Mouse (Mus musculus) left cerebral cortex, postnatal 25 days (tissue): ENCODE data around the gene Nrg3. TPM values are rescaled to one million over a fixed set of nuclear protein-coding genes. Genes with fewer than 3 reads are reported as not detected.

Experiments
- DNase-seq, 2 experiments: peaks; one replicate each; pipeline ENCODE4 v3.0.0; 2022; ENCODE audit warnings: low spot score in 2 of 2, mixed read lengths in 1 of 2
- intact Hi-C: fragments of 180-260 bp; cut with DNase I; formaldehyde crosslinking; loops from one replicate; pipeline ENCODE4 v1.15.1; 2025
- total RNA-seq, 2 experiments: library from RNA; stranded (reverse); gene quantifications; 2 replicates each; pipeline ENCODE4 v1.2.3; 2021

Gene Nrg3
- 10 to 100 TPM; 71.8 to 72.5 TPM for total RNA-seq

- intact Hi-C loops = loop anchor here (5.0 kb wide), 3 partner anchors 381 to 481 kb away; no protein-coding TSS in a partner anchor
- peak; percentile 66 to 67 for DNase-seq
Measured at GRCm38 (mm10) chr14:39472790-39473761, at the start of gene Nrg3. Nrg3 (minus strand) TSS chr14:39473088.

- intact Hi-C loops = no loop called here
- DNase-seq = peak in 1 of 2 experiments; percentile 32
Measured at GRCm38 (mm10) chr14:39508956-39509355, 36.1 kb upstream of the Nrg3 start.

DNA sequence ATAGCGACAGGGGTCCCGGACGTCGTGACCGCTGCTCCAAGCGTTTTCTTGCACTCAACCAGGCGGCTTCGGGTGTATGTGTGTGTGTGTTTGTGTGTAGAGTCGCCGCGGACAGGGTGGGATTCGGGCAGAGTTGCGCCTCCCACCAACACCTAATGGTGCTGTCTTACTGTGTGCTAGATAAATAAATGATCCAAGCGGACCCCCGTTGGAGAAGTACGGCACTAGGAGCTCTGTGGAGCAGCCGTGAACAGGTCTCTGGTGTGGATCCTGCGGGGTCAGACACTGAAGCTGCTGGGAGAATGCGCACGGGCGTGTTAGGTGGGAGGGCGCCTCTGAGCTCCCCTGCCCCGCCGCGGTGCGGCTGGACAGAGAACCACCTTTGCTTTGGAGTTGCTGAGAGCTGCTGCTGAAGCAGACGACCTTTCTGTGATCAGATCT, 903 bp upstream of the Nrg3 start:
- intact Hi-C loops = loop anchor here (5.0 kb wide), 3 partner anchors 381 to 481 kb away; no protein-coding TSS in a partner anchor

GRCm38 (mm10) chr14:39472146-39472751, 639 bp downstream of the Nrg3 start:
- DNase-seq = peak; percentile 40 to 42
- intact Hi-C loops = loop anchor here (5.0 kb wide), 3 partner anchors 380 to 480 kb away; no protein-coding TSS in a partner anchor

More for the DNA sequence above, 903 bp upstream of the Nrg3 start:
- DNase-seq = peak; percentile 72 to 79

DNA sequence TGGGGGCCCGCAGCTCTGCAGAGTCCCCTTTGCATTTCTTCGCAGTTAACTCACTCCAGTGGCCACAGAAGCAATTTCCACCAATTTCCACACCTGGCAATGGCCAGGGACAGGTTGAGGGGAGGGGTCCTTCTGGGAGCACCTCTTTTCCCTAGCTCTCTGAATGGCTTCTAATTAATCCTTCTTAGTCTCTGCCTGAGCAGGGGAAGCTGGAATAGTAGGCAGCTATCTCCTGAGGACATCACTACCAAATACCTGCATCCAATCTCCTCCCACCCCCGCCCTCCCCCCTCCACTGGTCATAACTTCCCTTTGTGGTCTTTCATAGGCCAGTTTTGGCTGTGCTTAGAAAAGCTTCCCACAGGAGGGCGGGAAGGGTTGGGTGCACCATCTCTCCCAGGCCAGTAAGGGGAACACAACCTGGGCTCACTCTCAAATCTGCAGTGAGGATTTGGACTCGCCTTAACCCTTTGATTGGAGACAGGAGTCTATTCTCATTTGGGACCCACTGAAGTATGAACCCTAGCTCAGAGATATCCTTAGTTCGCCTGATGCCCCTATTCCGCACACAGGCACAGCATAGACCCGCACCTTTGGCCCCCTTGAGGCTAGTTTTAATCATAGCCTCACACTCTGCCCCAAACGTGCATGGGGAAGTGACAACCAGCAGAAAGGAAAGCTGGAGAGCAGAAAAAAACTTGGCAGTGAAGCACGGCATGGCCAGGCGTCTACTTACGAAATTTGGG, 1.5 kb downstream of the Nrg3 start:
- DNase-seq = peak; percentile 26 to 50

GRCm38 (mm10) chr14:39445501-39445900, 27.4 kb downstream of the Nrg3 start:
- no peak for DNase-seq

More for the DNA sequence above, 1.5 kb downstream of the Nrg3 start:
- intact Hi-C loops = loop anchor here (5.0 kb wide), 3 partner anchors 379 to 479 kb away; no protein-coding TSS in a partner anchor

GRCm38 (mm10) chr14:39428503-39428902, 44.4 kb downstream of the Nrg3 start:
- DNase-seq = no peak
- intact Hi-C loops = no loop called here

More at GRCm38 (mm10) chr14:39445501-39445900, 27.4 kb downstream of the Nrg3 start:
- intact Hi-C loops = no loop called here

- no peak for DNase-seq
- intact Hi-C loops = no loop called here
Measured at GRCm38 (mm10) chr14:39421874-39422273, 51.0 kb downstream of the Nrg3 start.

GRCm38 (mm10) chr14:39413270-39413669, 59.6 kb downstream of the Nrg3 start:
- intact Hi-C loops = no loop called here
- peak in 1 of 2 experiments; percentile 14 for DNase-seq

DNA sequence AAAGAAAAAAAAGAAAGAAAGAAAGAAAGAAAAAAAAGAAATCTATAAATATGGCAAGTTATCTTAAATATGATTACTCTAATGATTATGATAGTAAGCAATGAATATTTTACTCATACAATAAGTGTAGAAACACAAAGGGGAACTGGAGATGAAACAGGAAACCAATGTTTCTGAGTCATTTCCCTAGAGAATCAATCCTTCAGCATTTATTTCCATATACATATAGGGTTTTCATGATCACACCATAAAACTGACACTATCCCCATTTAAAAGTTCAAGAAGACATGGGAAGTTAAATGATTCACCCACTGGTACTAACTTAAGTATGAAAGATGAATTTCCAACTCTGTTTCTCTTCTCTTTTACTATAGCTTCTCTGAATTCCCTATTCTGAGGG, 86.0 kb downstream of the Nrg3 start:
- intact Hi-C loops = no loop called here
- DNase-seq = no peak

DNA sequence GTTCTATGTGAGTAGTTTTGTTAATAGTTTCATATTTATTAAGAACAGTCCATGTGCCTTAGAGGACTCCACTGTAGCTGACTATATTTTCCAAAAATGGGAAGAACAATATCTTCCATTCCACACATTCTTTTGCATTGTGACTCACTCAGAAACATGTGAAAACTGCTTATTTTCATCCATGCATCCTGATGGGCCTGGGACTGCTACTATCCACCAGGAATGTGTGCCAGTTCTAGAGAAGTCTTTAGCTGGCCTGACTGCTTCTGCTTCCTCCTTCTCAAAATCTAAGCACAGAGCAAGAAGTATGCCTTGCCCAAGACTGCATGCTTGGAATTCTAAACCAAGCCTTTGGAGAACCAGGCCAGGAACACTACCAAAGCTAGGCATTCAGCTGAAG, 91.6 kb downstream of the Nrg3 start:
- intact Hi-C loops = no loop called here

DNA sequence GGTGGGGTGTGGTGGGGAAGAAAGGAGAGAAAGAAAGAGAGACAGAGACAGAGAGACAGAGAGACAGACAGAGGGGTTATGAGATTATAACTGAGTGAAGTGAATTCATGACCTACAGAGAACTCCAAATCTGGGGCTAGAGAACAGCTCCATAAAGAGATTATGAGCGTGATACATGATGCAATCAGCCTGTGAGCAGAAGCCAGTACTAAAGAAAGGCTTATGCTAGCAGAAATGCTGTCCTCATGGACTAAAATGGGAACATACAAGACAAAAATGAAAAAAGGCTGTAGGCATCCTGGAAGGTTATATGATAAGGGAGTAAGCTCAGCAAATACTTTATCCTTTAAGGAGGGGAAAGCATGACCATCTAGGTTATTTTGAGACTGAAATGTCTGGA, 99.7 kb downstream of the Nrg3 start:
- intact Hi-C loops = no loop called here
- DNase-seq = peak in 1 of 2 experiments; percentile 51

More for the DNA sequence above, 91.6 kb downstream of the Nrg3 start:
- peak in 1 of 2 experiments; percentile 42 for DNase-seq

GRCm38 (mm10) chr14:39356251-39356650, 116.6 kb downstream of the Nrg3 start:
- peak in 1 of 2 experiments; percentile 85 for DNase-seq
- intact Hi-C loops = no loop called here

DNA sequence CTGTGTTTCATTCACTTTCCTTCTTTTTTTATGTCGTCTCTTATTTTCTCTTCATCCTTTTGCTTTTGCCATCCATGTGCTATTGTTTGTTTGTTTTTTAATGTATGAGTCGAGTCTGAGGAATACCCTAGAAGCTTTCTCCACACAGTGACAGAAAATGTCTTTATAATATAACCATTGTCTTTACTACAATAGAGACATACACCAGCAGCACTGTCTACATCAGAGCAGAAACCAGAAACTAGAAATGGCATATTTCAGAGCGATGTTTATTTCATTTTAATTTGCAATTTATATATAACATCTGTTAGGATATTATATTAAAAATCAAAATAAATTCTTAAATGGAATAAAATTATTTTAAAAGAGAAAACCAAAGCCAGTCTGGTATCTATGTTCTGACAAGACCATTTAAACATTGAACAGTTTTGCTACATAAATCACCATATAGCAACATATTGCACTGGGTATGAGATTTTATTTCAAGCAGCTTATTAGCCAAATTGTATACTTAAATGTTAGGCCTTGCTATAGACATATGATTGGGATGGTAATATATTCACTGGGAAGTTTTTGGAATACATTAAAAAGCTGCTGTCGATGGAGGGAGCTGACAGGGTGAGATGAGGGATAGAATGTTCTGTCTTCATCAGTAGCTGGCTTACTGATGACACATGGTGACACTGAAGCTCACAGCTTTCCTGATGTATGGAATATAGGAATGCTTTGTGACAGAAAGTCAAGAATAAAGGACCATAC, 120.7 kb downstream of the Nrg3 start:
- intact Hi-C loops = no loop called here

GRCm38 (mm10) chr14:39317424-39318110, 155.3 kb downstream of the Nrg3 start:
- intact Hi-C loops = no loop called here

More for the DNA sequence above, 120.7 kb downstream of the Nrg3 start:
- no peak for DNase-seq

GRCm38 (mm10) chr14:39314111-39314510, 158.8 kb downstream of the Nrg3 start:
- intact Hi-C loops = no loop called here
- DNase-seq = no peak

More at GRCm38 (mm10) chr14:39317424-39318110, 155.3 kb downstream of the Nrg3 start:
- DNase-seq = peak; percentile 60 to 63

DNA sequence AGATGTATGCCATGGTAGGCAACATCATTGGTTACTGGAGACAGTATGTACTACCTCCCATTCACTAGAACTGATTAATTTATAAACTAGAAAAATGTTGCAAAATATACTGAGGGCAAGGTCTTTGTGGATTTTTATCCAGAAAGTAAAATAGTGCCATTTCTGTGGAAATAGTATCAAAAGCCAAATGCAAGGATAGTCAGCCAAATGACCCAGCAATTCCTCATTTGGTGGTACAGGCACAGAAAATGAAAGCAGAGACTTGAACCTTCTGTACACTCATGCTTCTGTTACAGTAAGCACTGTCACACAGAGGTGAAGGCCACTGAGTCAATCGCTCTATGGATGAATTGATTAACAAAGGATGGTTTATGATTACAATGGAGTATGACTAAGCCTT, 207.8 kb downstream of the Nrg3 start:
- intact Hi-C loops = no loop called here
- no peak for DNase-seq

DNA sequence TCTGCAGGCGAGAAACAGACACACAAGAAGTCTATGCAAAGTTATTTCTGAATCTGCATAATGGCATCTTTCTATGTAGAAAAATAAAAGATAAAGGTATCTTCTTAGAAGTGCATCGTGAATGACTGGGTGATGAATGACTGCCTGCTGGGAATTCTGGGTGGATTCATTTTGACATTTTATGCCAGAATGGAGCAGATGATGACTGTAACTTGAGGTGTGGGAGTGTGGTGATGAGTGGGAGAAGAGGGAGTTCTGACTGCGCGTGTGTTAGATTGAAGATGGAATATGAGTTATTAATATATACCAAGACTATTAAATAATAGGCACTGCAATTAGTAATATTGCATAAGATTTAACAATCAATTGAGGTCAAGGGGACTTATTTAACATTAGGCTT, 208.5 kb downstream of the Nrg3 start:
- intact Hi-C loops = no loop called here
- peak in 1 of 2 experiments; percentile 49 for DNase-seq
